Mouse (Mus musculus) stomach, embryonic 14.5 days (tissue): ENCODE data around the gene Ube2ql1. TPM values are rescaled to one million over a fixed set of nuclear protein-coding genes. Genes with fewer than 3 reads are reported as not detected.

Source experiments
- ATAC-seq: fragments of 200-750 bp; cut with Nextera tagmentation; 2 replicates; pipeline ENCODE4 v1.8.0; 2017; ENCODE audit warnings: low read depth, moderate TSS enrichment; ENCODE audit not compliant: insufficient number of reproducible peaks, insufficient read depth, low FRiP score
- H3K27ac ChIP-seq: fragments of 300-500 bp; sonication (generic); 2 replicates; pipeline ENCODE4 v1.5.1; 2014; ENCODE audit warnings: mild to moderate bottlenecking, low read length, moderate library complexity, mixed read lengths
- H3K27me3 ChIP-seq: fragments of 300-500 bp; sonication (generic); 2 replicates; pipeline ENCODE4 v1.6.1; 2014; ENCODE audit warnings: low read length, control low read depth, mixed read lengths; ENCODE audit not compliant: control insufficient read depth, insufficient read depth
- H3K36me3 ChIP-seq: fragments of 300-500 bp; sonication (generic); 2 replicates; pipeline ENCODE4 v1.6.1; 2014; ENCODE audit warnings: mild to moderate bottlenecking, control low read depth, low read length, moderate library complexity, mixed read lengths; ENCODE audit not compliant: control insufficient read depth, insufficient read depth
- H3K4me1 ChIP-seq: fragments of 300-500 bp; sonication (generic); 2 replicates; pipeline ENCODE4 v1.6.1; 2014; ENCODE audit warnings: low read length, control low read depth, mixed read lengths; ENCODE audit not compliant: control insufficient read depth, insufficient read depth
- H3K4me2 ChIP-seq: fragments of 300-500 bp; sonication (generic); replicated peaks from 2 replicates; pipeline ENCODE4 v1.6.1; 2014; ENCODE audit warnings: low read depth, low read length, control low read depth
- H3K4me3 ChIP-seq: fragments of 300-500 bp; sonication (generic); 2 replicates; pipeline ENCODE4 v1.5.1; 2014; ENCODE audit warnings: low read depth, low read length, control low read depth
- H3K9ac ChIP-seq: fragments of 300-500 bp; sonication (generic); replicated peaks from 2 replicates; pipeline ENCODE4 v1.6.1; 2014; ENCODE audit warnings: low read depth, mild to moderate bottlenecking, control low read depth, low read length, moderate library complexity, mixed read lengths
- H3K9me3 ChIP-seq: fragments of 300-500 bp; sonication (generic); 2 replicates; pipeline ENCODE4 v1.6.1; 2016; ENCODE audit warnings: low read depth, low read length, control low read depth; ENCODE audit not compliant: control insufficient read depth
- WGBS: fragments of 180-500 bp; shearing (Covaris S2); extraction: QIAGEN DNeasy Blood & Tissue Kit; methylation state at CpG from one replicate; pipeline ENCODE4 v1.1.7; 2014; 5-methylcytosine and 5-hydroxymethylcytosine counted together
- polyA plus RNA-seq: library from polyadenylated mRNA; unstranded; fragments of >200 nt; fragmentation: Nextera tagmentation; extraction: Ambion mirVana; gene quantifications from 2 replicates; pipeline ENCODE4 v1.2.1, GENCODE M21; 2014

The Ube2ql1 gene
- polyA plus RNA-seq, 1 experiment from 2014 or later = 0.17 TPM

DNA sequence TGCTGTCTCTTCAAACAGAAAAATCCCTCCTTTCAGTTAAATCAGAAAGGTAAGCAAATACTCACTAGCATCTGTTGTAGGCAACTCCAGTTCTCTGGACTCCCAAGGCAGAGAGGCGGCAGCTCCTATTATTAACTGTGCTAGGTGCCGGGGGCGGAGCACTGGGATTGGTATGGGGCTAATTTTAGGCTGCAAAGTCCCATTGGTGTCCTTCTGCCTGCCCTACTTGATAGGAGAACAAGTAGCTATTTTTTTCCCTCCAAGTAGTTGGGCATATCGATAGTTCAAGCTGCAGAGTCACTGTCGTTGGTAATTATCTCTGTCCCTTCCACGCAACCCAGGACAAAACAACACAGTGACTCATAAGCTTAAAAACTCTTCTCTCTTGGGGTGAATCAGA, 7.1 kb downstream of the Ube2ql1 start:
- 91% methylated on average over 6 of the region's 6 CpGs for WGBS
- Histone ChIP-seq H3K4me3 (no peak overlapping the region), H3K27ac (no peak overlapping the region), H3K4me2 (no peak overlapping the region), H3K4me1 (no peaks in the 10 kb centered on the region), H3K27me3 (peaks cover 14% of the 10 kb centered on the region), H3K9ac (no peak overlapping the region), H3K9me3 (no peaks in the 10 kb centered on the region), H3K36me3 (no peaks in the 10 kb centered on the region)
- ATAC-seq = no peak

GRCm38 (mm10) chr13:69725376-69725775, 14.3 kb downstream of the Ube2ql1 start:
- 89% methylated on average over 3 of the region's 3 CpGs for WGBS
- no peaks in the 10 kb centered on the region for H3K27me3 ChIP-seq
- no peak overlapping the region for H3K9ac ChIP-seq
- H3K27ac ChIP-seq = no peak overlapping the region
- ATAC-seq = no peak
- no peaks in the 10 kb centered on the region for H3K9me3 ChIP-seq
- no peak overlapping the region for H3K4me3 ChIP-seq
- H3K4me2 ChIP-seq = no peak overlapping the region
- H3K4me1 ChIP-seq = no peaks in the 10 kb centered on the region
- H3K36me3 ChIP-seq = no peaks in the 10 kb centered on the region

- WGBS = 18% methylated on average over 6 of the region's 6 CpGs
- Histone ChIP-seq H3K9ac (no peak overlapping the region), H3K27me3 (no peaks in the 10 kb centered on the region), H3K27ac (no peak overlapping the region), H3K4me3 (no peak overlapping the region), H3K4me2 (no peak overlapping the region), H3K4me1 (no peaks in the 10 kb centered on the region), H3K36me3 (no peaks in the 10 kb centered on the region), H3K9me3 (no peaks in the 10 kb centered on the region)
- no peak for ATAC-seq
Measured at GRCm38 (mm10) chr13:69721141-69721540, 18.5 kb downstream of the Ube2ql1 start.

- Histone ChIP-seq H3K4me2 (no peak overlapping the region), H3K4me3 (no peak overlapping the region), H3K9ac (no peak overlapping the region), H3K9me3 (no peaks in the 10 kb centered on the region), H3K27me3 (no peaks in the 10 kb centered on the region), H3K27ac (no peak overlapping the region), H3K4me1 (no peaks in the 10 kb centered on the region), H3K36me3 (no peaks in the 10 kb centered on the region)
- WGBS = 10% methylated on average over 11 of the region's 11 CpGs
- ATAC-seq = no peak
Measured at GRCm38 (mm10) chr13:69717860-69718598, 21.7 kb downstream of the Ube2ql1 start.

DNA sequence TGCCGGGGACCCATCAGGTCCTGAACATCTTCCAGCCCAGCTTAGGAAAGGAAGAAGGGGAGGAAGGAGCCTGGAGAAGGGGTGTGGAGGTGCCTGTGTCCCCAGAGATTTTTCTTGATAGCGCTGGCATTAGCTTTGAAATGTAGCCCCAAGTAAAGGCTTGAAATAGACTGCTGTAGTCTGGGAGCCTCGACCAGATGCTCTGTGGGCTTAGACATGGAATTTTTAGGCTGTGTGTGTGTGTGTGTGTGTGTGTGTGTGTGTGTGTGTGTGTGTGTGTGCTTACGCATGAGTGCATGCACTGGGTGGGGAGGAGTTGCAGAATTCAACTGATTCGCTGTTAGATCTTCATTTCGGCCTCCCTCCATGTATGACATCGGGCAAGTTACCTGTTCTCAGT, 31.5 kb downstream of the Ube2ql1 start:
- 86% methylated on average over 7 of the region's 7 CpGs for WGBS
- no peaks in the 10 kb centered on the region for H3K36me3 ChIP-seq

DNA sequence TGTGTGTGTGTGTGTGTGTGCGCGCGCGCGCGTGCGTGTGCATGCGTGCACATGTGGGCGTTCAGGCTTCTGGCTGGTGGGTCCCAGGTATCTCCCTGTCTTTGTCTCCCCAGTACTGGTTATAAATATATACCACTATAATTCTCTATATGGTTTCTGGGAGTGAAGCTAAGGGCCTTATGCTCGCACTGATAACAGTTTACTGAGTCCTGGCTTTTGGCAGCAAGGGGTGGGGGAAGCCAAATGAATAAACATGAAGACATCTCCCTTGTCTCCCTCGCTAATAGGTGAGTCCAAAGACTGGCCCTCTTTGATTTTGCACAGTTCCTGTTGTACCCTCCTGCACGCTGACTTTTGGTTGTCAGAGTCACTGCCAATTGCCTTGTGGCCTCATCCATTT, 32.2 kb downstream of the Ube2ql1 start:
- 88% methylated on average over 12 of the region's 12 CpGs for WGBS
- Histone ChIP-seq H3K4me1 (no peaks in the 10 kb centered on the region), H3K9ac (no peak overlapping the region), H3K27me3 (no peaks in the 10 kb centered on the region), H3K9me3 (no peaks in the 10 kb centered on the region), H3K4me2 (no peak overlapping the region), H3K4me3 (no peak overlapping the region), H3K27ac (no peak overlapping the region), H3K36me3 (no peaks in the 10 kb centered on the region)
- ATAC-seq = no peak

More for the DNA sequence above, 31.5 kb downstream of the Ube2ql1 start:
- Histone ChIP-seq H3K9me3 (no peaks in the 10 kb centered on the region), H3K27me3 (no peaks in the 10 kb centered on the region), H3K9ac (no peak overlapping the region), H3K27ac (no peak overlapping the region), H3K4me2 (no peak overlapping the region), H3K4me3 (no peak overlapping the region), H3K4me1 (no peaks in the 10 kb centered on the region)
- ATAC-seq = no peak

DNA sequence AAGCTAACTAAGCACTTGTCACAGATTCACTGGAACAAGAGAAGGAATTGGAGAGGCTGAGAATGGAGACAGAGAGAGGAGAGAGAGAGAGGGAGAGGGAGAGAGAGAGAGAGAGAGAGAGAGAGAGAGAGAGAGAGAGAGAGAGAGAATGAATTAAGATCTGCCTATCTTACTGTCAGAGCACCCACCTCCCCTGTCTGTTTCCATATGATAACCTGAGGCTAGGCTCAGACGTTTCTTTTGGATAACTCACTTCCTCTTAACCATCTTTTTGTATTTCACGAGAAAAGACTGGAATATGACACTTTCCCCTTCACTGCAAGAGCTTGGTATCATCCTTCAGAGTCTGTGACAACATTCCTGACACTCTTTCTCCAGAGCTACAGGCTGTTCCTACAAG, 32.8 kb downstream of the Ube2ql1 start:
- no peak for ATAC-seq
- 30% methylated on average over 2 of the region's 2 CpGs for WGBS
- no peak overlapping the region for H3K9ac ChIP-seq
- no peak overlapping the region for H3K4me3 ChIP-seq
- H3K4me2 ChIP-seq = no peak overlapping the region
- no peaks in the 10 kb centered on the region for H3K27me3 ChIP-seq
- H3K4me1 ChIP-seq = no peaks in the 10 kb centered on the region
- no peaks in the 10 kb centered on the region for H3K36me3 ChIP-seq
- no peak overlapping the region for H3K27ac ChIP-seq
- no peaks in the 10 kb centered on the region for H3K9me3 ChIP-seq

- H3K4me1 ChIP-seq = no peaks in the 10 kb centered on the region
- no peaks in the 10 kb centered on the region for H3K36me3 ChIP-seq
- WGBS = 6% methylated on average over 11 of the region's 11 CpGs
- no peak overlapping the region for H3K4me3 ChIP-seq
- no peak overlapping the region for H3K9ac ChIP-seq
- no peak overlapping the region for H3K27ac ChIP-seq
- H3K4me2 ChIP-seq = no peak overlapping the region
- ATAC-seq = no peak
- no peaks in the 10 kb centered on the region for H3K27me3 ChIP-seq
- H3K9me3 ChIP-seq = no peaks in the 10 kb centered on the region
Measured at GRCm38 (mm10) chr13:69703505-69703904, 36.2 kb downstream of the Ube2ql1 start.

GRCm38 (mm10) chr13:69701397-69701796, 38.3 kb downstream of the Ube2ql1 start:
- H3K4me1 ChIP-seq = no peaks in the 10 kb centered on the region

More at GRCm38 (mm10) chr13:69701397-69701796, 38.3 kb downstream of the Ube2ql1 start:
- Histone ChIP-seq H3K4me2 (no peak overlapping the region), H3K27me3 (no peaks in the 10 kb centered on the region), H3K9ac (no peak overlapping the region), H3K9me3 (no peaks in the 10 kb centered on the region), H3K27ac (no peak overlapping the region), H3K4me3 (no peak overlapping the region), H3K36me3 (no peaks in the 10 kb centered on the region)
- WGBS = 83% methylated on average over 4 of the region's 4 CpGs
- no peak for ATAC-seq
